Mouse (Mus musculus) brain, embryonic 14.5 days (tissue): ENCODE data around the gene Ube4b.

Experiments used
- CTCF ChIP-seq: fragments of 200-500 bp; IDR thresholded peaks from 2 replicates; pipeline ENCODE4 v1.5.1; 2012; ENCODE audit warnings: inconsistent platforms, mild to moderate bottlenecking, moderate library complexity, borderline replicate concordance; ENCODE audit not compliant: insufficient read depth, insufficient read length; ENCODE audit errors: extremely low read depth
- POLR2A ChIP-seq: fragments of 200-500 bp; IDR thresholded peaks from 2 replicates; pipeline ENCODE4 v1.6.1; 2012; ENCODE audit warnings: mild to moderate bottlenecking, inconsistent platforms, borderline replicate concordance; ENCODE audit not compliant: poor library complexity, insufficient read depth, insufficient read length, severe bottlenecking; ENCODE audit errors: extremely low read depth

DNA sequence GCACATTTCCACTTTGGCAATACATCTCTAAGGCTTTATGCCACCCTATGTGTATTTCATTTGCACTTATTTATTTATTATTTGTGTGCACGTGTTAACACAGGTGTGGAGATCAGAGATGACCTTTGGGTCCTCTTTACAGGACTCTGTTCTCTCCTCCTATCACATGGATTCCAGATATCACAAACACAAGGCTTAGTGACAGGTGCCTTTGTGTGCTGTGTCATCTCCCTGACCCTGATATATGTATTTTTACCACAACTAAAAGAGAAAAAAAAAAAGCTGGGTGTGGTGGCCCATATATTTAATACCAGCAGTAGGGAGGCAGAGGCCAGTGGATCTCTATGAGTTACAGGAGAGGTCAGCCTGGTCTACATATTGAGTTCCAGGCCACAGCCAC, 17.9 kb upstream of the Ube4b start:
- TF ChIP-seq CTCF (no peak), POLR2A (no peak)
